Mouse (Mus musculus) right cerebral cortex, adult 2 months (tissue): ENCODE data around the gene Hcrtr1.

Experiments
- DNase-seq, 2 experiments: peaks; one replicate each; pipeline ENCODE4 v3.0.0; 2021 to 2022; ENCODE audit warnings: low spot score in 2 of 2

The Hcrtr1 gene

DNA sequence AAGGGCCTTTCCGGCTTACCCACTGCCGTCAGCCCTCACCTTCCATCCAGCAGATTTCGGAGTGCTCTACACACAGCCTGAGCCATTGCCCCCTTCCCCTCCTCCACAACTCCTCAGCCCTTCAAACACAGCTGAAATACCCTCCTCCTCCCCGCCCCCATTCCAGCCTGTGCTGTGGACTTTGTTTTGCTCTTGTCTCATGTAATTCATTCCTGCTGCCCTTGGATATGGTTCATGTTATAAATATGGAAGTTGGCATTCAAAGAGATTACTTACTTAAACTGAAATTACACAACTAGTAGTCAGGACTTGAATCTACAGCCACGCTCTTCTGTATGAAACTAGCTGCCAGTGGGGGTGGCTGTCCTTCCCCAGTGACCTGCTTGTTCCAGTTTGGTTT is 16.1 kb downstream of the Hcrtr1 start:
- no peak for DNase-seq

DNA sequence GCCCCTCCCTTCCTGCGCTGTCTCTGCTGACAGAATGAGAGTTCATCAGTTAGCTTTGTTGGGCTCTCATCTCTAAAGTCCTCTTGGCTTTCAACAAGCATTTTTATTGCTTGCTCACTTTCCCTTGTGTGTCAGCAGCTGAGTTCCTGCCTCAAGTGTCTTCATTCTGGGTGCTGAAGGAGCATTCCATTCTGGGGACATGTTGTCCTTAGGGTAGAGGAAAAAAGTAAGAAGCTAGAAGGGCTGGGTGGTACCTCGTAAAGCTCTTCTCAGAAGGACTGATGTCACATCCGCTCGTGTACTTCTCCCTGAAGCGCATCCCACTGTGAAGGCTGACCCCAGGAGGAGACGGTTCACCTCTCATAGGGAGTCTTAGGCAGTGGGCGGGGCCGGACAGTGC is 17.6 kb downstream of the Hcrtr1 start:
- no peak for DNase-seq

DNA sequence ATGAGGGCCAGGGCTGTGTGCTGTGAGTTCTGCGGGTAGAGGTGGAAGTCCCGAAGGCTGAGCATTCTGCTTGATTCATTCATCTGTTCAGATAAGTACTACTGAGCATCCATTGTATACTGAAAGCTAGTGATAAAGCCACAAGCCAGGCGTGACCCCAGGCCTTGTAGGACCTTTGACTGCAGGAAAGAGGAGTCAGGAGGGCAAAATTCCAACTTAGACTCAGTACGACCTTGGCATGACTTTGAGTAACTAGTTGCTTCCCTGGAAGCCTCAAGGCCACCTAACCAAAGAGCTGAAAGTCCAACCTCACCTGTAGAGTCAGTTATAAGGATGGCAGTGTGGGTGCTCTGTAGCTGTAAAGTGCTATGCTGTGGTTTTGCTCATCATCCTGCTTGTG is 18.4 kb downstream of the Hcrtr1 start:
- DNase-seq = no peak

DNA sequence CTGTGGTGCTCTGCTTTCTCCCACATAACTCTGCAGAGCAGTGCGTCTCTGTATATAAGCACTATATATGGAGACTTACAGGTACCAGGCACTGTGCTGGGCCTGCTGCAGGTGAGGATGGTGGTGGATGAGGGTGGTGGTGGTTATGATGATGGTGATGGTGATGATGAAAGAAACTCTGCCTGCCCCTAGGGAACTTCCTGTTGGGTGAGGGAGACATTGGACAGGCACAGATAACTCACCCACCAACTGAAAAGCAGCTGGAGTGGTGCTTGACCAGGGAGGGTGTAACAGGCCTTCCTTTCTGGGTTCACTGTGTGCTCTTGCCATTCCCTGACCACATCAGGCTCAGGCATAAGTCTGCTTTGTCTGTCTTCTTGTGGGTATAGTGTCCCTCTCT is 26.4 kb downstream of the Hcrtr1 start:
- no peak for DNase-seq

DNA sequence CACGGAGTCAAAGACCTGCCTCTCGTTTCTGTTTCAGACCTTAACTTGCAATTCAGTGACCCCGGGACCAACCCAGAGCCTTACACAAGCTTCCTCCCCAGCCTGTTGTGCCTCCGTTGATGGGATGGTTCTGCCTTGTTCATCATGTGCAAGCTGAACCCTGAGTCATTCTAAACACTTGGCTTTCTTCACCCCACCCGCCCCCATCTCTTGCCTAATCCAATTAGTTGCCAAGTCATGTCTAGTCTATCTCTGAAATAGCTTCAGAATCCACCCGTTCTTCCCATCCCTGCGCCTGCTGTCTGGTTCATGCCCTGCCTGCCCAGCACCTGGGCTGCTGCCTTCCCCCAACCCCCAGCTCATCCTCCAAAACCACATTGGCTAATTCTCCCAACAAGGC is 26.9 kb downstream of the Hcrtr1 start:
- DNase-seq = peak; percentile 26 to 44

DNA sequence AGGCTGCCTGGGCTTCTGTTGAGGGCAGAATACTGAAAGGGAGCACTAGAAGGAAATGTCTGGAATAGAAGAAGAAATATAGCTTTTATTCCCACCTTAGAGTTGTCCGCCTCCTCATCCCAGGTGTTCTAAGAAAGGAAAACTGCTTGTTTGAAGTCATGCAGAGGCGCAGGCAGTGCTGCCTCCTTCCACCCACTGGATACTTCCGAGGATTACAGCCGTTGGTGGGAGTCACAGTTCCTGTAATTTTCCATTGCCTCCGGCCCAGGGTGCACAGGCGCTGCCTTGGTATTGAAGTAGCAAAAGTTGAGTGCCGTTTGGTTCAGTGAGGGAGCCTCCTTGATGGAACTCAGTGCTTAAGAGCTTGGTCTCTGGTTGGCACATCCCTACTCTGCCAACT is 29.1 kb downstream of the Hcrtr1 start:
- peak; percentile 44 to 63 for DNase-seq

DNA sequence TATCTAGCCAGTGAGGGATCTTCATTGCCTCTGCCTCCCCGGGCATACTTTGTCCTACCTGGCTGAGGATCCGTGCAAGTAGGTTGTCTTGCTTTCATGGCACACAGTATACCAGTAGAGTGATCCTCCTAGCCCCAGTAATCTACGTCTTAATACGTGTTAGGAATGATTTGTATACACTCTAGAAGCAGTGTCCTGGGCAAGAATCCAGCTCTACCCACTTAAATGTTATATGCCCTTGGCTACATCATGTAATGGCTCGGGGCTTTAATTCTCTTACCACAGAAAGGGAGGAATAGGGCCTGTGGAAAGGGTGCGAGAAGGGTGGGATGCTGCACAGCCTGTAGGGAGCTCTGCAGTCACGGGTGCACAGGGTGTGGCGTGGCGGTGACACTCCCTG is 29.5 kb downstream of the Hcrtr1 start:
- no peak for DNase-seq

DNA sequence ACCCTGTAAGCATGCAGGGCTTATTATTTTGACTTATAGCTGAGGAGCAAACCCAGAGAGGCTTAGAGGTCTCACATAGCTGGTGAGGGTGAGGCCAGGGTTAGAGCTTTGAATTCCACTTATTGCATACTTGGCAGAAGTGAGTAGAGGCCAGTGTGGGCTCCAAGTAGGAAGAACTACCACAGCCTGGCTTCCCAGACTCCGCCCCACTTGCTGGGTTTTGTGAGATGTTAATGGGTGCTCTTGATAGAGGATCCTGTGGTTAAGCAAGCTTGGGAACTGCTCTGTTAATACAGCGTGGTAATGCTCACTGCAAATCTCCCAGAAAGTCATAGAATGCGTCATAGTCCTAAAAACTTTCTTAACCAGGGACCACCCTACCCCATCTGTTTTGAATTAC is 30.2 kb downstream of the Hcrtr1 start:
- no peak for DNase-seq

DNA sequence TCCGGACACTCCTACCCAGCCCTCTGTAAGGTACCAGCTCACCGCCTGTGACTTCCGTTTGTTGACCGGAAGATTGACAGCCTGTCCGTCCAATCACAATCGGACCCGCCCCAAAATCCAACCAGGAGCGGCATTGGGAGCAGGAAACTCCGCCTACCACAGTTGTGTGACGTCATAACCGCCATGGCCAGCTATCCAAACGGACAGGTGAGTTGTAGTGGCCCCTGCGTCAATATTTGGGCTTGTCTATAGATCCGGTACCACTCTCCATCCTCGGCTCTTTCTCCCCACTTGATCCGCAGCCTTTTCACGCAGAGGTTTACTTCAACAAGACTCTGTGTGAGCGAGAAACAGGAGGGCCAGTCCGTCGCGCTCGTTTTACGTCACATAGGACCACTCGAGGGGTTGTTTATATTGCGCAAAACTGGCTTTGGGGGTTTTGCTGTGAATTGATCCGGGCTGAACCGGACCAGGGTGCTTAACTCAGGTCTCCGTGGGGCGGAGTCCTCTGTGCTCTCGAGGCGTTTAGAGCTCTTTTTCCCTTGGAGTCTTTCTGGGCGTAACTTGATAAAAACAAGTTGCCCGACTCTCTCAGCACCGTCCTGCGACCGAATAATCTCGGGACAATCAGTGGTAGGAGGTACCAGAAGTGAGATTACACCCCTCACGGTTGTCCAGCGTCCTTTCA is 31.6 kb downstream of the Hcrtr1 start:
- peak; percentile 100 for DNase-seq

DNA sequence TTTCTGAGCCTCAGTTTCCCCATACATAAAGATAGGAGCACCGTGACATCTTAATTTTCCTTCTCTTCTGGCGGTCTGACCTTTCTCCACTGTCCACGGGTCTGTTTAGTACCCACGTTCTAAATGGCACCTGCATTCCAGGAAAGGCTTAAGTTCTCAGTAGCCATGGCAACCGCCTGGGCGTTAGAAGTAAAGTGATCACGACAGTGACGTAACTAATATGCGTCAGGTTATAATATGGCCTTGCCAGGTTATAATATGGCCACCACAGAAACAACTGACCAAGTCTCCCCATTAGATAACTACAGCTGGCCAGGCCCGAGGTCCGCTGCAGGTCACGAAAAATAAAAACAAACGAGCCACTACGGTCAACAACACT is 32.1 kb downstream of the Hcrtr1 start:
- DNase-seq = no peak

DNA sequence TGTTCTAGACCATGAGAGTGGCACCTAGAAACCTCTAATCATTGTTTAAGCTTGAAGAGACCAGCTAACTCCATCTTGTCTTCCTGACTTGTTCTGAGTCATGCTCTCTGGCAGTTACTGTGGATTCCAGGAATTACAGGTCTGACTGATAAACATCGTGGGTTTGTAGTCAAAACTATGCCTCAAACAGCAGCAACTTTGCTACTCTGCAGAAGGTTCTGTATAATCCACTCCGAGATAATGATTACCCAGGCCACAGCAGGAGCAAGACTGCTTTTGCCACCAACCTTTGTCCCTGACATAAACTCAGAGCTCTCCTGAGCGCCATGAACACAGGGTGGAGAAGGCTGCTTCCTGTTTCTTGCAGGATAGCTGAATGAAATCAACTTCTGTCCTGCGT is 34.6 kb downstream of the Hcrtr1 start:
- no peak for DNase-seq

DNA sequence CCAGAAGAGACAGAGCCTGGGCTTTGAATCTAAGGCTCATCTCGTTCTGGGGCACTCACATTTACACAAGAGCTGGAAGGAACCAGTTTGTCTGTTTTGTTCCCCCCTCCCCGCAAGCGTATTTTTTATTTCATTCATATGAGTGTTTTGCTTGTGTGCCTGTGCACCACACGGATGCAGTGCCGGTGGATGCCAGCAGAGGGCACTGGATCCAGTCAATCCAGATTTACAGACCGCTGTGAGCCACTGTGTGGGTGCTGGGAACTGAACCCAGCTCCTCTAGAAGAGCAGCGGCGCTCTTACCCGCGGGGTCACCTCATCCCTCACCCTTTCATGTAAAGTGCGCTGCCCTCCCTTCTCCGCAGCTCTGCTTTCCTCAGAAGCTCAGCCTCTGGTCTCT is 35.5 kb downstream of the Hcrtr1 start:
- DNase-seq = no peak

DNA sequence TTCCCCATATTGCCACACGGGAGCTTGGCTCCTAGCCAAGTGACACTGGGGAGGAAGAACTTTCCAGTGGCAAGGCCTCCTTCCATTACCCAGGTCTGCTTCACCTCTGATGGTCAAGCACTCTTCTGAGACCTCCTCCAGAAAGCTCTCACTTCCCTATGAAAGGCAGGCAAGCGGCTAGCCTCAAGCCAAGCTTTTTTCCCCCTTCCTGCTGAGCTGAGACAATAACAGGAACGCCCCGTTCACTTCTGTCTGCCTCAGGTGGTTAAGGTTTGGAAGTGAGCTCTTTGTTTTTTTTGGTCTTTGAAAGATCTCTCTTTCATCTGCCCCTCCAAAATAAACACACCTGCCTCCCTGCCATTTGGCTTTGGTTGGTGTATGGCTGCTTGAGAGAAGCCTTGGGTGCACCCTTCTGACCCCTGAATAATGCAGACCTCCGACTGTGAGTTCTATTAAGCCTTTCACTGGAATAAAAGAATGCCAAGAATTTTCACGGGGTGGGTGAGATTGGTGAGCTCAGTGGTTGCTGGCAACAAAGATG is 37.0 kb downstream of the Hcrtr1 start, which contains the start of gene Pef1:
TSS of gene Pef1 (plus strand) at position 448 of the 541 bp plus-strand sequence.
- no peak for DNase-seq

DNA sequence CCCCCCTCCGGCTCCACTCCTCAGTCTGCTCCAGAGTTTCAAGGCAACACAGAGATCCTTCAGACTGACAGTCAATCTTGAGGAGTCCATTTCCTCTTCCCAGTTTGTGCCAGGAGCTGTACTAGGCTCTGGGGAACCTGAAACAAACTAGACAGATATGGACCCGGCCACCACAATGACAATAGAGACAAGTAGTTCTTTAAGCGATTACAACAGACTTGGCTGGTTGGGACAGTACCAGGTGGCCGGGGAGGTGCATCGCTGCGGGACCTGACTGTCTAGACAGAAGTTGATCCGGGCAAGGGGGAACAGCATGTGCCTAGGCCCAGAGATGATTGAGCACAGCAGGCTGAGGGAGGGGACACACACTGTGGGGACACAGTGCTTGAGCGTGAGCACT is 38.0 kb downstream of the Hcrtr1 start:
- no peak for DNase-seq

DNA sequence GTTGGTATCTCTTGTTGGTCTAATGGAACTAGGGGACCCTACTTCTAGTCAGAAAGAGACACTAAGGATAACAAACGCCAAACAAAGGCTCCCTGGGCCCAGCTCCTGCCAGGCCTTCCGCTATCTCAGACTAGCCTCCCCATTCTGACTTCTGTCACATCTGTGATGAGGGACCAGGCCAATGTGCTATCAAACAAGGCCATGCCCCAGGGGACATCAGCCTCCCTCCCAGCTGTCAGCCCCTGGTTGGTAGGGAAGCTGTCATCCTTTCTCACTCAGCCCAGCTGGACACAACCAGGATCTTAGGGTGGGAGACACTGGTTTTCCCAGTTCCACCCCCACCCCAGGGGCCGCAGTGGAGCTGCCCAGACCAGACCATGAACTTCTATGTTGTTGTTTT is 44.0 kb downstream of the Hcrtr1 start:
- DNase-seq = no peak

DNA sequence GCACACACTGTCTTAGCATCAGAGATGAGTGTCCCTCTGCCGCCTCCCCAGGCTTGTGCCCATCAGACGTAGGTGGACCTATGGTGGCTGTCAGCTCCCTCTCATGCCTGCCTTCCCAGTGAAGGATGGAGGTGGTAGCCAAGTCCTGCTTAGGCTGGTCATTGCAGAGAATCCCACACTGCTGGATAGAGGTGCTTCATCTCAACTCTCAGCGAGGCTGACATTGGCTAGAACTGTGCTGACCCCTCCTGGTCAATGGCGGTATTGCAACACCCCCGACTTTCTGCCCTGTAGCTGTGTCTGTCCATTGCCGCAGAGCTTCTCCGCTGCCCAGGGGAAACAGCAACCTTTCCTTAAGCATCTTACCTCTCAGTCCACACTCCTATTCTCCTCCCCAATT is 51.9 kb downstream of the Hcrtr1 start:
- peak; percentile 97 for DNase-seq

DNA sequence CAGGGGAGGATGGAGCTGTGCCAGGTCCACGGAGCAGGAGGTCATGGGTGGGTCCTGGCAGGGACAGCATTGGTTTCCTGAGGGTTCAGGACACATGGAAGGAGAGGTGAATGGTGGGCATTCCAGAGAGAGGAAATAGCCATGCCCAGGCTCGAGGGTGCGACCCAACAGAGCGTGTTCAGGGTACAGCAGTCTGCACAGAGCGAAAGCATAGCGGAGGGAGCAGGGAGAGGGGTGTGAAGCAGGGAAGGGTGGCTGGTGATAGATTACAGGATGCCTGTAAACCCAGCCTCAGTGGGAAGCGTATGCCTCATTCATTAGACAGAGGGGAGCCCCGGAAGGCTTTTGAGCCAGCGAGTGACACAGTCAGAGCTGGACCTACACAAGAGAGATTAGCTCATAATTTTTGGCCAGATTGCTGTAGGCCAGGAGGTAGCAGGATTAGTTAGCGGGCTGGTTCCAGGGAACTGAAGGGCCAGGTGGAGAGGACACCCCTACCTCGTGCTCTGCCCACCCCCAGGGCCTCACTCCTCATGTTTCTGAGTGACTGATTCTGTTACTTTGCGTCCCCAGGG is 53.8 kb downstream of the Hcrtr1 start:
- DNase-seq = no peak

DNA sequence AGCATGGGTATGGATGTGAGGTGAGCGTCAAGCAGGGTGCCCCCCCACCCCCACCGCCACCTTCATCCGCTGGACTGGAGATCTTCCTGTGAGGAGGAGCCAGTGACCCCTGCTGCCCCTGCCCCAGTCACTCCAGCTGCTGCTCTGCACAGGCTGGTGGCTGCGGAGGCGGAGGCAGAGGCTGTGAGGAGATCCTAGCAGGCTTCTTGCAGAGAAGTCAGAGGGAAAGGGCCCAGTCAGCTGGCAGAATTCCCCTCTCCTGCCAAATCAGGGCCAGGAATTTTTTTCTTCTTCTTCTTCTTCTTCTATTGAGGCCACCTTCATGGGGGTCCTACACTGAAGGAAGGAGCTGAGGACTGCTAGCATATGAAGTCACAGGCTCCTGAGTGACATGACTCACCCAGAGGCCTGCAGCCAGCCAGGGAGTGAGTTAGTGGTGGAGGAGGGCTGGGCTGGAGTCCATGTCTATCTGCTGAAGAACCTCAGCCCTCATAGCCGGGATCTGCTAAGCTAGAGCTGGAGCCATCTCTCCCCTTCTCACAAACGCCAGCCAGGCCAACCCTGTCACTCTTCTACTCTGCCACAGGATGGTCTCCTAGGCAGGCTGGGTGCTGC is 54.7 kb downstream of the Hcrtr1 start:
- peak in 1 of 2 experiments; percentile 32 for DNase-seq

DNA sequence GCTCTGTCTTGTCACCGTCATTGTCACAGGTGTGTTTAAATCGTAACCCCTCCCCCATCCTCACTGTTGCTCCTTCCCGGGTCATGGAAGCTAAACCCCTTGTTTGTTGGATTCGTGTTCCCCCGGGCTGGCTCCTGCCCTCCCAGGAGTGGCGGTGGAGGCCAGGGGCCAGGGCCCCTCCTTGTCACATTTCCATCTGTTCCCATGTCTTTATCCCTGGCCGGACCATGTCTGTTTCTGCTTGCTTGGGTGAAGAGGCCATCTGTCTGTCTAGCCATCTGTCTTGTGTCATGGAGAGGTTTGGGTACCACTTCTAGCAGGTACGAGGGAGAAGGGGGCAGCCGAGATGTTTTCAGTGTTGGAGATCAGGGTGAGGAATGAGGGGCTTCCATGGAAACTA is 56.9 kb downstream of the Hcrtr1 start:
- DNase-seq = no peak

DNA sequence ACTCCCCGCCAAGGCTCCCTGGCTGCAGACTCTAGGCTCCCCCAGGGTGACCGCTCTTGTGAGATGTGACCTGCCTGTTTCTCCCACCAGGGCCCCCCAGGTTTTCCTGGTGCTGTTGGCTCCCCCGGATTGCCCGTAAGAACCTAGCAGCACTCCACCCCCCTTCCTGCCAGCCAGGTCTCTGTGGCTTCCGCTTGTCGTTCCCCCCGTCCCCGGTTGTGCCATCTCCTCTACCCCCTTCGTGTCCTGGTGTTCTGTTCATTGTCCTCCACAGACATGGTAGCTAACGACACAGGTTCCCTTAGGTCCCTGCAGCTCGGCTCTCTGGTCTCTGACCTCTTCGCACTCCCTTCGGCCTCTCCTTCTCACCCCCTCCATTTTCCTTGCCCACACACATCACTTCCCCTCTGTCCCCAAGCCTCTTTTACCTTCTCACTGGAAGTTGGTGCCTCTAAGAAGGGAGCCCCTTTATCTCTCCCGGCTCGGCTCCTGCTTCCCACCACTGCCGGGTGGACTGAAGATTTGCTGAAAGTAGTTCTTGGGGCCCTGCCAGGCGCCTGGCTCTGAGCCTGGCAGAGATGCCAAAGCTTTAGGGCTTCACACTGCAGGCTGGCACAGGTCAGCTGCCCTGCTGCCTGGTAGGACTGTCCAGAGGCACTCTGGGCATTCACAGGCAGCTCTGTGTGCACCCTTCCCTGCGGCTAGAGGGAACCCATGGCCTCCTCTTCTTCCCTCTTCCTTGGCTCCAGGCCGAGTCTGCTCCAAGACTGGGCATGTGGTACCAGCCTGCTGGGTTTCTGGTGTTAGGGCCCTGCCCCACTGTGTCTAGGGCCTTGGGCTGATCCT is 57.6 kb downstream of the Hcrtr1 start:
- peak; percentile 69 to 74 for DNase-seq
